Mouse (Mus musculus): Measurements from ENCODE around the gene Fam49a. TPM values are rescaled to one million over a fixed set of nuclear protein-coding genes. Genes with fewer than 3 reads are reported as not detected.

The Fam49a gene
- total RNA-seq, 2 experiments from 2014 or later: 253 to 256 TPM

- no peak for DNase-seq (ENCODE audit: low spot score in 2 of 2)
Measured at GRCm38 (mm10) chr12:12356048-12356447, 94.1 kb downstream of the Fam49a start.

- peak; percentile 36 to 37 for DNase-seq (ENCODE audit: low spot score in 2 of 2)
Measured at GRCm38 (mm10) chr12:12356463-12356862, 94.5 kb downstream of the Fam49a start.

GRCm38 (mm10) chr12:12356946-12357345 is 95.0 kb downstream of the Fam49a start:
- DNase-seq (ENCODE audit: low spot score in 2 of 2): no peak

GRCm38 (mm10) chr12:12359923-12360322 is 98.0 kb downstream of the Fam49a start:
- no peak for DNase-seq (ENCODE audit: low spot score in 2 of 2)

GRCm38 (mm10) chr12:12362371-12362770 is 100.4 kb downstream of the Fam49a start:
- DNase-seq (ENCODE audit: low spot score in 2 of 2): no peak

GRCm38 (mm10) chr12:12364201-12364600 is 102.3 kb downstream of the Fam49a start:
- no peak for DNase-seq (ENCODE audit: low spot score in 2 of 2)

- DNase-seq (ENCODE audit: low spot score in 2 of 2): no peak
Measured at GRCm38 (mm10) chr12:12367423-12367822, 105.5 kb downstream of the Fam49a start.

GRCm38 (mm10) chr12:12373111-12373862 is 111.3 kb downstream of the Fam49a start:
- no peak for DNase-seq (ENCODE audit: low spot score in 2 of 2)

GRCm38 (mm10) chr12:12379056-12379455 is 117.1 kb downstream of the Fam49a start:
- no peak for DNase-seq (ENCODE audit: low spot score in 2 of 2)

- no peak for DNase-seq (ENCODE audit: low spot score in 2 of 2)
Measured at GRCm38 (mm10) chr12:12389271-12389670, 127.3 kb downstream of the Fam49a start.

- DNase-seq (ENCODE audit: low spot score in 2 of 2): peak; percentile 62 to 80
Measured at GRCm38 (mm10) chr12:12396224-12396623, 134.3 kb downstream of the Fam49a start.

GRCm38 (mm10) chr12:12401051-12401465 is 139.1 kb downstream of the Fam49a start:
- peak; percentile 74 to 81 for DNase-seq (ENCODE audit: low spot score in 2 of 2)

- peak; percentile 30 to 51 for DNase-seq (ENCODE audit: low spot score in 2 of 2)
Measured at GRCm38 (mm10) chr12:12401504-12401903, 139.6 kb downstream of the Fam49a start.

- no peak for DNase-seq (ENCODE audit: low spot score in 2 of 2)
Measured at GRCm38 (mm10) chr12:12405491-12406110, 143.7 kb downstream of the Fam49a start.

- DNase-seq (ENCODE audit: low spot score in 2 of 2): no peak
Measured at GRCm38 (mm10) chr12:12409044-12409443, 147.1 kb downstream of the Fam49a start.

- DNase-seq (ENCODE audit: low spot score in 2 of 2): peak; percentile 86 to 87
Measured at GRCm38 (mm10) chr12:12412674-12413073, 150.7 kb downstream of the Fam49a start.

GRCm38 (mm10) chr12:12420423-12420822 is 158.5 kb downstream of the Fam49a start:
- no peak for DNase-seq (ENCODE audit: low spot score in 2 of 2)

GRCm38 (mm10) chr12:12420841-12421579 is 159.1 kb downstream of the Fam49a start:
- DNase-seq (ENCODE audit: low spot score in 2 of 2): peak; percentile 88 to 92

GRCm38 (mm10) chr12:12421580-12421878 is 159.6 kb downstream of the Fam49a start:
- no peak for DNase-seq (ENCODE audit: low spot score in 2 of 2)

GRCm38 (mm10) chr12:12425188-12425587 is 163.2 kb downstream of the Fam49a start:
- DNase-seq (ENCODE audit: low spot score in 2 of 2): peak in 1 of 2 experiments; percentile 30

GRCm38 (mm10) chr12:12427285-12427684 is 165.3 kb downstream of the Fam49a start:
- DNase-seq (ENCODE audit: low spot score in 2 of 2): no peak

GRCm38 (mm10) chr12:12428886-12429285 is 166.9 kb downstream of the Fam49a start:
- no peak for DNase-seq (ENCODE audit: low spot score in 2 of 2)

All from layer of hippocampus, postnatal 10 days (tissue).